Comparison of ENCODE assay signal across 9 mouse cellular contexts in genomic region chr7:35810736-35811135, GRCm38 (mm10). TPM values are rescaled to one million over a fixed set of nuclear protein-coding genes. Genes with fewer than 3 reads are reported as not detected.
DNase-seq lines count a peak whose midpoint lies in the region; ATAC-seq and TF ChIP-seq lines count a peak whose summit lies in the region.
"Had no signal": no experiment of that assay in that cellular context is flagged by ENCODE, and none has a peak within 500 bp of the region (broad histone marks: within the 10 kb centered on the region; RNA-seq: fewer than 3 reads in every experiment).

No protein-coding gene starts in this region.

- H3K27ac ChIP-seq in midbrain, embryonic 14.5 days (replicated peaks; ENCODE audit: low read depth, low read length): no peak overlapping the region
- no peak overlapping the region for H3K27ac ChIP-seq in midbrain, embryonic 13.5 days
- H3K27ac ChIP-seq in bone marrow macrophage, adult 2 months (ENCODE audit: insufficient read depth, low read depth, low read length): no peak overlapping the region
- no peak overlapping the region for H3K27ac ChIP-seq in olfactory bulb, adult 2 months (ENCODE audit: insufficient read depth, low read depth, low read length)
- H3K27ac ChIP-seq in intestine, embryonic 15.5 days: no peak overlapping the region
- H3K27ac ChIP-seq: liver, embryonic 15.5 days had no signal

- TF ChIP-seq CTCF in bone marrow macrophage, adult 2 months (IDR thresholded peaks at IDR 0.05; ENCODE audit: low read depth, low read length): peak; percentile 31; the same call in 1 of the 2 replicates
- TF ChIP-seq CTCF in olfactory bulb, adult 2 months (IDR thresholded peaks at IDR 0.05; ENCODE audit: insufficient read depth, low read depth, low read length): peak; percentile 35; the same call in 1 of the 2 replicates

- TF ChIP-seq POLR2A in bone marrow macrophage, adult 2 months (IDR thresholded peaks at IDR 0.05; ENCODE audit: borderline replicate concordance, low read depth, low read length): no peak
- no peak for TF ChIP-seq POLR2A in olfactory bulb, adult 2 months (IDR thresholded peaks at IDR 0.05; ENCODE audit: insufficient read depth, low read depth, low read length)

- no peaks in the 10 kb centered on the region for H3K4me1 ChIP-seq in midbrain, embryonic 14.5 days (ENCODE audit: control insufficient read depth, insufficient read depth, low read length)
- no peaks in the 10 kb centered on the region for H3K4me1 ChIP-seq in midbrain, embryonic 13.5 days (replicated peaks)
- H3K4me1 ChIP-seq in bone marrow macrophage, adult 2 months (ENCODE audit: control insufficient read depth, insufficient read depth, low read length): no peaks in the 10 kb centered on the region
- no peaks in the 10 kb centered on the region for H3K4me1 ChIP-seq in olfactory bulb, adult 2 months (ENCODE audit: control insufficient read depth, insufficient read depth, low read length)
- no peaks in the 10 kb centered on the region for H3K4me1 ChIP-seq in intestine, embryonic 15.5 days (replicated peaks)
- H3K4me1 ChIP-seq: liver, embryonic 15.5 days had no signal

- H3K9me3 ChIP-seq in midbrain, embryonic 14.5 days (ENCODE audit: control insufficient read depth, low read length): no peaks in the 10 kb centered on the region
- H3K9me3 ChIP-seq in midbrain, embryonic 13.5 days: no peaks in the 10 kb centered on the region
- H3K9me3 ChIP-seq in intestine, embryonic 15.5 days: no peaks in the 10 kb centered on the region
- H3K9me3 ChIP-seq: liver, embryonic 15.5 days had no signal

- DNase-seq in gastrocnemius, postnatal 14 days: peak; percentile 28
- no peak for DNase-seq in gastrocnemius, postnatal 10 days
- peak; percentile 20 for DNase-seq in midbrain, embryonic 14.5 days
- no peak for DNase-seq in layer of hippocampus, adult 8-10 months (ENCODE audit: low spot score in 2 of 2)

- no peak for ATAC-seq in midbrain, embryonic 14.5 days (ENCODE audit: low FRiP score, low TSS enrichment)
- no peak for ATAC-seq in midbrain, embryonic 13.5 days
- ATAC-seq in intestine, embryonic 15.5 days: no peak

- no peaks in the 10 kb centered on the region for H3K36me3 ChIP-seq in midbrain, embryonic 14.5 days (ENCODE audit: control insufficient read depth, insufficient read depth, low read length)
- H3K36me3 ChIP-seq in midbrain, embryonic 13.5 days: no peaks in the 10 kb centered on the region
- no peaks in the 10 kb centered on the region for H3K36me3 ChIP-seq in intestine, embryonic 15.5 days
- H3K36me3 ChIP-seq: liver, embryonic 15.5 days had no signal

- H3K4me3 ChIP-seq in midbrain, embryonic 14.5 days (replicated peaks; ENCODE audit: low read depth, low read length): no peak overlapping the region
- no peak overlapping the region for H3K4me3 ChIP-seq in midbrain, embryonic 13.5 days (replicated peaks)
- no peak overlapping the region for H3K4me3 ChIP-seq in bone marrow macrophage, adult 2 months (ENCODE audit: insufficient read depth, low read length)
- no peak overlapping the region for H3K4me3 ChIP-seq in olfactory bulb, adult 2 months (ENCODE audit: insufficient read depth, low read depth, low read length)
- H3K4me3 ChIP-seq in intestine, embryonic 15.5 days (replicated peaks): no peak overlapping the region
- H3K4me3 ChIP-seq: liver, embryonic 15.5 days had no signal

- no peaks in the 10 kb centered on the region for H3K27me3 ChIP-seq in midbrain, embryonic 14.5 days (ENCODE audit: control insufficient read depth, insufficient read depth, low read length)
- no peaks in the 10 kb centered on the region for H3K27me3 ChIP-seq in midbrain, embryonic 13.5 days
- H3K27me3 ChIP-seq in intestine, embryonic 15.5 days (replicated peaks): no peaks in the 10 kb centered on the region
- H3K27me3 ChIP-seq: liver, embryonic 15.5 days had no signal

- H3K9ac ChIP-seq in midbrain, embryonic 14.5 days (replicated peaks; ENCODE audit: low read length): no peak overlapping the region
- H3K9ac ChIP-seq in midbrain, embryonic 13.5 days (replicated peaks): no peak overlapping the region
- H3K9ac ChIP-seq in intestine, embryonic 15.5 days: no peak overlapping the region
- H3K9ac ChIP-seq: liver, embryonic 15.5 days had no signal

- H3K4me2 ChIP-seq in midbrain, embryonic 14.5 days (ENCODE audit: low read length): no peak overlapping the region
- H3K4me2 ChIP-seq in midbrain, embryonic 13.5 days (replicated peaks): no peak overlapping the region
- no peak overlapping the region for H3K4me2 ChIP-seq in intestine, embryonic 15.5 days (replicated peaks)
- H3K4me2 ChIP-seq: liver, embryonic 15.5 days had no signal

- intact Hi-C loops in gastrocnemius, postnatal 14 days (cut with DNase I; ENCODE audit: low total_unique reads): no loop called here

- 50% methylated on average over 8 of the region's 8 CpGs for WGBS in midbrain, embryonic 14.5 days
- 56% methylated on average over 8 of the region's 8 CpGs for WGBS in midbrain, embryonic 13.5 days
- 53% methylated on average over 8 of the region's 8 CpGs for WGBS in olfactory bulb, adult 2 months
- WGBS in intestine, embryonic 15.5 days: 47% methylated on average over 8 of the region's 8 CpGs

RNA-seq across cellular contexts. Expression of gene Zfp507, which starts 7.9 kb away (rescaled TPM):
- total RNA-seq in gastrocnemius, postnatal 14 days (2021): 10 to 100 TPM; 15.2 to 16.7 TPM
- total RNA-seq in gastrocnemius, postnatal 10 days (2021): 10 to 100 TPM; 17.5 to 24.5 TPM
- 14.2 and 14.7 TPM in 2 replicates for polyA plus RNA-seq in midbrain, embryonic 14.5 days (2014; fragmentation: Nextera tagmentation; extraction: Ambion mirVana)
- 15.2 and 18.3 TPM in 2 replicates for polyA plus RNA-seq in midbrain, embryonic 13.5 days (2015; fragmentation: Nextera tagmentation; extraction: Ambion mirVana)
- not detected in 2 replicates for polyA plus RNA-seq in bone marrow macrophage, adult 2 months (2012; ENCODE audit: insufficient read depth, insufficient read length, missing spikeins)
- not detected in 2 replicates for polyA plus RNA-seq in olfactory bulb, adult 2 months (2012; ENCODE audit: insufficient read depth, insufficient read length, low replicate concordance, missing spikeins)
- 16.6 and 17.8 TPM in 2 replicates for polyA plus RNA-seq in intestine, embryonic 15.5 days (2015; fragmentation: Nextera tagmentation; extraction: Ambion mirVana)
- 10 to 100 TPM; 30.6 to 35.0 (median 33.3) TPM for total RNA-seq in layer of hippocampus, adult 8-10 months (2022)

RNA-seq across cellular contexts. Expression of gene Dpy19l3, which starts 56.5 kb away (rescaled TPM):
- 1 to 10 TPM; 7.1 to 9.0 TPM for total RNA-seq in gastrocnemius, postnatal 14 days (2021)
- total RNA-seq in gastrocnemius, postnatal 10 days (2021): 10 to 100 TPM in 1 of 2 experiments, 1 to 10 TPM in 1; 9.7 to 15.8 TPM
- 44.1 and 52.7 TPM in 2 replicates for polyA plus RNA-seq in midbrain, embryonic 14.5 days (2014; fragmentation: Nextera tagmentation; extraction: Ambion mirVana)
- 37.2 and 42.7 TPM in 2 replicates for polyA plus RNA-seq in midbrain, embryonic 13.5 days (2015; fragmentation: Nextera tagmentation; extraction: Ambion mirVana)
- polyA plus RNA-seq in bone marrow macrophage, adult 2 months (2012; ENCODE audit: insufficient read depth, insufficient read length, missing spikeins): 1.5 TPM in 2 replicates
- not detected in 2 replicates for polyA plus RNA-seq in olfactory bulb, adult 2 months (2012; ENCODE audit: insufficient read depth, insufficient read length, low replicate concordance, missing spikeins)
- polyA plus RNA-seq in intestine, embryonic 15.5 days (2015; fragmentation: Nextera tagmentation; extraction: Ambion mirVana): 15.6 and 17.5 TPM in 2 replicates
- total RNA-seq in layer of hippocampus, adult 8-10 months (2022): 10 to 100 TPM; 73.1 to 97.4 (median 87.4) TPM

Comparison
In these comparisons a context has a peak if more than half of its experiments do, and no peak if none do; other contexts are left out.
1. DNase-seq: peak in gastrocnemius, postnatal 14 days (single experiment) and midbrain, embryonic 14.5 days (single experiment); none in gastrocnemius, postnatal 10 days (single experiment) and layer of hippocampus, adult 8-10 months (0 of 2).